Mouse (Mus musculus) kidney, postnatal 36 days (tissue): ENCODE results near the gene Bmp2k.
A peak's percentile ranks its signal among the peaks of the same experiment; 100 is the strongest.

Experiments
- DNase-seq, 2 experiments: peaks; one replicate each; pipeline ENCODE4 v3.0.0; 2021 to 2022; ENCODE audit warnings: mixed read lengths in 2 of 2

Bmp2k gene

GRCm38 (mm10) chr5:96997310-96997801, at the start of gene Bmp2k:
Gene Bmp2k (plus strand): TSS chr5:96997689.
- peak; percentile 94 to 95 for DNase-seq

GRCm38 (mm10) chr5:96948856-96949527, 48.5 kb upstream of the Bmp2k start:
- no peak for DNase-seq

GRCm38 (mm10) chr5:96949839-96950666, 47.4 kb upstream of the Bmp2k start:
- DNase-seq = no peak

GRCm38 (mm10) chr5:96950667-96951492, 46.6 kb upstream of the Bmp2k start:
- peak; percentile 52 to 59 for DNase-seq

- no peak for DNase-seq
These were observed 45.9 kb upstream of the Bmp2k start for GRCm38 (mm10) chr5:96951493-96952105.

- no peak for DNase-seq
These were observed 43.4 kb upstream of the Bmp2k start for GRCm38 (mm10) chr5:96954040-96954439.

- DNase-seq = no peak
These were observed 42.9 kb upstream of the Bmp2k start for GRCm38 (mm10) chr5:96954466-96955027.

- no peak for DNase-seq
These were observed 40.6 kb upstream of the Bmp2k start for GRCm38 (mm10) chr5:96956926-96957325.

- DNase-seq = peak in 1 of 2 experiments; percentile 11
These were observed 36.4 kb upstream of the Bmp2k start for GRCm38 (mm10) chr5:96961122-96961521.

GRCm38 (mm10) chr5:96961852-96962251, 35.6 kb upstream of the Bmp2k start:
- no peak for DNase-seq

- peak; percentile 30 to 58 for DNase-seq
These were observed 35.1 kb upstream of the Bmp2k start for GRCm38 (mm10) chr5:96962252-96962933.

- DNase-seq = no peak
These were observed 34.6 kb upstream of the Bmp2k start for GRCm38 (mm10) chr5:96962934-96963301.

GRCm38 (mm10) chr5:96964062-96965028, 33.1 kb upstream of the Bmp2k start:
- peak; percentile 68 to 79 for DNase-seq

GRCm38 (mm10) chr5:96965029-96965403, 32.5 kb upstream of the Bmp2k start:
- peak in 1 of 2 experiments; percentile 15 for DNase-seq

GRCm38 (mm10) chr5:96965503-96965902, 32.0 kb upstream of the Bmp2k start:
- peak; percentile 67 to 79 for DNase-seq

- peak; percentile 49 to 69 for DNase-seq
These were observed 28.9 kb upstream of the Bmp2k start for GRCm38 (mm10) chr5:96968628-96969027.

GRCm38 (mm10) chr5:96969032-96969431, 28.5 kb upstream of the Bmp2k start:
- no peak for DNase-seq

- peak; percentile 63 to 81 for DNase-seq
These were observed 27.6 kb upstream of the Bmp2k start for GRCm38 (mm10) chr5:96969705-96970471.

- no peak for DNase-seq
These were observed 27.0 kb upstream of the Bmp2k start for GRCm38 (mm10) chr5:96970472-96970848.
